Mouse (Mus musculus): ENCODE data around the gene R3hdm2. TPM values are rescaled to one million over a fixed set of nuclear protein-coding genes. Genes with fewer than 3 reads are reported as not detected.

Gene R3hdm2
- polyA plus RNA-seq, 1 experiment from 2014 or later = 34.9 TPM

DNA sequence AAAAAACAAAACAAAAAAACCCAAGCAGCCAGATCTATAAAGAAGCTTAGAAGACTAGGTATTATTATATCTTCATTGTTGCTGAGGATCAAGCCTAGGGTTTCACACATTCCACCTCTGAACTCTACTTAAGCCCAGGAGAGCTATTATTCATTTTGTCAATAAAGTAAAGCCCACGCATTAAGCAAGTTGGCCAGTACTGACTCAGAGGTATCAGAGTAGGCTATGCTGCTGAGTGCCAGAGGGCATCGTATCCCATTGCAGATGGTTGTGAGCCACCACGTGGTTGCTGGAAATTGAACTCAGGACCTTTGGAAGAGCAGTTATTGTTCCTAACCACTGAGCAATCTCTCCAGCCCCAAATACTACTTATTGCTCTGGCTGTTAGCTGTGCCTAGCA is 163.8 kb downstream of the R3hdm2 start:
- no peak for ATAC-seq (ENCODE audit: insufficient number of reproducible peaks, low FRiP score, low TSS enrichment, low read depth)
- Histone ChIP-seq H3K4me2 (no peak overlapping the region), H3K4me3 (no peak overlapping the region), H3K4me1 (no peaks in the 10 kb centered on the region), H3K27ac (no peak overlapping the region), H3K9me3 (no peaks in the 10 kb centered on the region), H3K36me3 (peaks cover 100% of the 10 kb centered on the region), H3K27me3 (no peaks in the 10 kb centered on the region), H3K9ac (no peak overlapping the region)
- WGBS = 68% methylated on average over 3 of the region's 3 CpGs

DNA sequence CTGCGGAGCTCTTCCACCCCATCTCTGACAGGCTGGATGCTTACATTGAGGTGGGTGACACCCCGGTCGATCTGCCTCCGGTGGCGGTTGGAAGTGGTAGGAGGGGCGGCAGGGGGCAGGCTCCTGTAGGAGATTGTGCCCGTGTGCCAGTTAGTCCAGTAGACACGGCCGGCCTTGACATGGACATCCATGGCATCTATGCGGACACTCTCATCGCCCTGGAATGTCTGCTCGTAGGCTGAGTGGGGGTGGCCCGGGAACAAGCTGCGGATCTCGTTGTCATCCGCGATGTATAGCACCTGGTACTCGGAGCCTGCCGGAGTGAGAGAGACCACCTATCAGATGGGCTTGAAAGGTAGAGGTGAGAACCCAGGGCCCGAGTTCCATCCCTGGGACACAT is 164.2 kb downstream of the R3hdm2 start:
- 95% methylated on average over 20 of the region's 20 CpGs for WGBS

DNA sequence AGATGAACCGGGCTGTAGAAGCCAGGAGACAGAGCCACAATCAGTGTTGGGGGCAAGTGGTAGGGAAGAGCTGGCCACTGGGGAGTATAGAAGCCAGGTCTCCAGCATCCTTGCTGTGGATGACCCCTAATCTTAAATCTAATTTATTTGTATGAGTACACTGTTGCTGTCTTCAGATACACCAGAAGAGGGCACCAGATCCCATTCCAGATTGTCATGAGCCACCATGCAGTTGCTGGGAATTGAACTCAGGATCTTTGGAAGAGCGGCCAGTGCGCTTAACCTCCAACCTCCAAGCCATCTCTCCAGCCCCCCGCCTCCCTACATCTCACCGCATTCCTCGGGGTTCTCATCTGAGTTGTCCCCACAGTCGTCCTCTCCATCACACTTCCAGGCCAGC is 166.4 kb downstream of the R3hdm2 start:
- Histone ChIP-seq H3K9ac (no peak overlapping the region), H3K27me3 (no peaks in the 10 kb centered on the region), H3K4me3 (no peak overlapping the region), H3K4me1 (no peaks in the 10 kb centered on the region), H3K9me3 (no peaks in the 10 kb centered on the region), H3K27ac (no peak overlapping the region), H3K36me3 (peaks cover 100% of the 10 kb centered on the region), H3K4me2 (no peak overlapping the region)
- WGBS = 89% methylated on average over 7 of the region's 7 CpGs
- no peak for ATAC-seq (ENCODE audit: insufficient number of reproducible peaks, low FRiP score, low TSS enrichment, low read depth)

More for the DNA sequence above, 164.2 kb downstream of the R3hdm2 start:
- Histone ChIP-seq H3K27me3 (no peaks in the 10 kb centered on the region), H3K9me3 (no peaks in the 10 kb centered on the region), H3K4me3 (no peak overlapping the region), H3K36me3 (peaks cover 100% of the 10 kb centered on the region), H3K4me1 (no peaks in the 10 kb centered on the region), H3K9ac (no peak overlapping the region), H3K27ac (no peak overlapping the region), H3K4me2 (no peak overlapping the region)
- no peak for ATAC-seq (ENCODE audit: insufficient number of reproducible peaks, low FRiP score, low TSS enrichment, low read depth)

DNA sequence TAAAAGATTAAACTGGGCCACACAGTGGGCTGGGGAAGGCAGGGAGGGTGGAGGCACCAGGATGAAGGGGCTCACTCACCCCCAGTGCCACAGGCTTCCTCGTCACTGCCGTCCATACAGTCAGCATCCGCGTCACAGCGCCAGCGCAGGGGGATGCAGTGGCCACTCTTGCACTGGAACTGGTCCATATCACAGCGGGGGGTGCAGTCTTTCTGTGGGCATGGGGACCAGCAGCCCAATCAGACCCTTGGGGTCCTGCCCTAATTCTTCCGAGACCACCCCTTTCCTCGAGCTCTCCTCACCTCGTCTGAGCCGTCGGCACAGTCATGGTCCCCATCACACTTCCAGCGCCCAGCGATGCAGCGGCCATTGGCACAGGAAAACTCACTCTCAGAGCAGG is 168.1 kb downstream of the R3hdm2 start:
- no peaks in the 10 kb centered on the region for H3K9me3 ChIP-seq
- 93% methylated on average over 15 of the region's 15 CpGs for WGBS
- no peaks in the 10 kb centered on the region for H3K27me3 ChIP-seq
- no peak overlapping the region for H3K9ac ChIP-seq
- H3K4me3 ChIP-seq = no peak overlapping the region
- H3K4me1 ChIP-seq = no peaks in the 10 kb centered on the region
- ATAC-seq (ENCODE audit: insufficient number of reproducible peaks, low FRiP score, low TSS enrichment, low read depth) = no peak
- peaks cover 100% of the 10 kb centered on the region for H3K36me3 ChIP-seq
- no peak overlapping the region for H3K27ac ChIP-seq
- no peak overlapping the region for H3K4me2 ChIP-seq

Other genes starting within 250 kb of the R3hdm2 start
- 12.3 and 12.4 TPM in 2 replicates for gene B4galnt1, start 215.1 kb upstream of the R3hdm2 start, polyA plus RNA-seq (2015; fragmentation: Nextera tagmentation; extraction: Ambion mirVana)
- gene Slc26a10, start 199.7 kb upstream of the R3hdm2 start, polyA plus RNA-seq (2015; fragmentation: Nextera tagmentation; extraction: Ambion mirVana) = 1.2 and 1.7 TPM in 2 replicates
- 115 and 118 TPM in 2 replicates for gene Arhgef25, start 190.2 kb upstream of the R3hdm2 start, polyA plus RNA-seq (2015; fragmentation: Nextera tagmentation; extraction: Ambion mirVana)
- gene Dtx3, start 184.6 kb upstream of the R3hdm2 start, polyA plus RNA-seq (2015; fragmentation: Nextera tagmentation; extraction: Ambion mirVana) = 140 and 144 TPM in 2 replicates
- 27.8 and 29.8 TPM in 2 replicates for gene Pip4k2c, start 168.7 kb upstream of the R3hdm2 start, polyA plus RNA-seq (2015; fragmentation: Nextera tagmentation; extraction: Ambion mirVana)
- gene Kif5a, start 117.0 kb upstream of the R3hdm2 start, polyA plus RNA-seq (2015; fragmentation: Nextera tagmentation; extraction: Ambion mirVana) = 2.5 TPM in 2 replicates
- 185 and 190 TPM in 2 replicates for gene Dctn2, start 114.0 kb upstream of the R3hdm2 start, polyA plus RNA-seq (2015; fragmentation: Nextera tagmentation; extraction: Ambion mirVana)
- 14.1 and 16.2 TPM in 2 replicates for gene Mbd6, start 91.3 kb upstream of the R3hdm2 start, polyA plus RNA-seq (2015; fragmentation: Nextera tagmentation; extraction: Ambion mirVana)
- gene Mars, start 68.5 kb upstream of the R3hdm2 start, polyA plus RNA-seq (2015; fragmentation: Nextera tagmentation; extraction: Ambion mirVana) = 105 and 111 TPM in 2 replicates
- gene Arhgap9, start 58.4 kb upstream of the R3hdm2 start, polyA plus RNA-seq (2015; fragmentation: Nextera tagmentation; extraction: Ambion mirVana) = 5.1 and 5.4 TPM in 2 replicates
- gene Gli1, start 38.4 kb upstream of the R3hdm2 start, polyA plus RNA-seq (2015; fragmentation: Nextera tagmentation; extraction: Ambion mirVana) = 13.4 and 13.7 TPM in 2 replicates
- gene Inhbe, start 25.9 kb upstream of the R3hdm2 start, polyA plus RNA-seq (2015; fragmentation: Nextera tagmentation; extraction: Ambion mirVana) = 0.03 TPM in 1 of 2 replicates, not detected in the other
- not detected in 2 replicates for gene Inhbc, start 9.9 kb upstream of the R3hdm2 start, polyA plus RNA-seq (2015; fragmentation: Nextera tagmentation; extraction: Ambion mirVana)
- gene Stac3, start 121.4 kb downstream of the R3hdm2 start, polyA plus RNA-seq (2015; fragmentation: Nextera tagmentation; extraction: Ambion mirVana) = 17.2 and 38.7 TPM in 2 replicates
- 328 and 370 TPM in 2 replicates for gene Ndufa4l2, start 134.6 kb downstream of the R3hdm2 start, polyA plus RNA-seq (2015; fragmentation: Nextera tagmentation; extraction: Ambion mirVana)
- 112 and 122 TPM in 2 replicates for gene Shmt2, start 142.1 kb downstream of the R3hdm2 start, polyA plus RNA-seq (2015; fragmentation: Nextera tagmentation; extraction: Ambion mirVana)
- 21.7 and 25.1 TPM in 2 replicates for gene Nxph4, start 154.2 kb downstream of the R3hdm2 start, polyA plus RNA-seq (2015; fragmentation: Nextera tagmentation; extraction: Ambion mirVana)
- gene Lrp1, start 240.8 kb downstream of the R3hdm2 start, polyA plus RNA-seq (2015; fragmentation: Nextera tagmentation; extraction: Ambion mirVana) = 146 and 148 TPM in 2 replicates

Measured in limb, embryonic 15.5 days (tissue).